Mouse (Mus musculus) bone marrow macrophage, adult 2 months (primary cell): ENCODE data around the gene Nlrp1b. TPM values are rescaled to one million over a fixed set of nuclear protein-coding genes. Genes with fewer than 3 reads are reported as not detected.

Experiments
- H3K27ac ChIP-seq: 2 replicates; pipeline ENCODE4 v1.5.1; 2012; ENCODE audit warnings: low read depth, low read length; ENCODE audit not compliant: insufficient read depth
- H3K4me1 ChIP-seq: 2 replicates; pipeline ENCODE4 v1.6.1; 2012; ENCODE audit warnings: low read length; ENCODE audit not compliant: control insufficient read depth, insufficient read depth
- H3K4me3 ChIP-seq: 2 replicates; pipeline ENCODE4 v1.5.1; 2012; ENCODE audit warnings: mild to moderate bottlenecking, low read length, moderate library complexity; ENCODE audit not compliant: insufficient read depth
- CTCF ChIP-seq: IDR thresholded peaks from 2 replicates; pipeline ENCODE4 v1.5.1; 2012; ENCODE audit warnings: low read depth, mild to moderate bottlenecking, low read length, moderate library complexity
- POLR2A ChIP-seq: IDR thresholded peaks from 2 replicates; pipeline ENCODE4 v1.6.1; 2012; ENCODE audit warnings: mild to moderate bottlenecking, low read depth, low read length, borderline replicate concordance
- polyA plus RNA-seq: library from polyadenylated mRNA; stranded (reverse); fragments of >200 nt; gene quantifications from 2 replicates; pipeline ENCODE4 v1.2.4, GENCODE M21; 2012; ENCODE audit not compliant: missing spikeins, insufficient read depth, insufficient read length

The Nlrp1b gene
- polyA plus RNA-seq, 1 experiment: 53.0 TPM

- H3K4me3 ChIP-seq: peak within 1 kb of the TSS; percentile 54
- H3K27ac ChIP-seq: peak within 1 kb of the TSS; percentile 89
- peaks cover 8% of the 10 kb centered on the region for H3K4me1 ChIP-seq
- TF ChIP-seq CTCF: 0 out of 2 replicates have a peak, but pooled peaks have one; percentile 14
- TF ChIP-seq POLR2A: 0 out of 2 replicates have a peak, but pooled peaks have one; percentile 28
Observed at GRCm38 (mm10) chr11:71144661-71145060, 85.9 kb downstream of the Nlrp1b start, which contains the start of gene Nlrp1a. Nlrp1a (minus strand) TSS chr11:71144704.

GRCm38 (mm10) chr11:71142031-71142430, 88.5 kb downstream of the Nlrp1b start:
- TF ChIP-seq POLR2A (no peak), CTCF (no peak)
- Histone ChIP-seq H3K27ac (no peak overlapping the region), H3K4me1 (peaks cover 8% of the 10 kb centered on the region), H3K4me3 (no peak overlapping the region)

GRCm38 (mm10) chr11:71107128-71107527, 123.4 kb downstream of the Nlrp1b start:
- Histone ChIP-seq H3K27ac (no peak overlapping the region), H3K4me1 (peaks cover 6% of the 10 kb centered on the region), H3K4me3 (no peak overlapping the region)
- TF ChIP-seq POLR2A (no peak), CTCF (no peak)

- Histone ChIP-seq H3K4me3 (no peak overlapping the region), H3K27ac (no peak overlapping the region), H3K4me1 (peaks cover 4% of the 10 kb centered on the region)
- TF ChIP-seq CTCF (no peak), POLR2A (no peak)
Observed at GRCm38 (mm10) chr11:71106261-71107021, 124.1 kb downstream of the Nlrp1b start.

GRCm38 (mm10) chr11:71103931-71104330, 126.6 kb downstream of the Nlrp1b start:
- Histone ChIP-seq H3K4me3 (no peak overlapping the region), H3K27ac (no peak overlapping the region), H3K4me1 (peaks cover 2% of the 10 kb centered on the region; the same call in 1 of the 2 replicates)
- no peak for TF ChIP-seq CTCF
- no peak for TF ChIP-seq POLR2A

Other genes with a start within 250 kb of the Nlrp1b start
- 49.8 and 63.2 TPM in 2 replicates for gene C1qbp, start 247.7 kb downstream of the Nlrp1b start, polyA plus RNA-seq
- 12.6 and 13.2 TPM in 2 replicates for gene Dhx33, start 226.3 kb downstream of the Nlrp1b start, polyA plus RNA-seq
- gene Mis12, start 211.1 kb downstream of the Nlrp1b start, polyA plus RNA-seq: 29.7 and 29.8 TPM in 2 replicates
- gene Derl2, start 210.9 kb downstream of the Nlrp1b start, polyA plus RNA-seq: 81.9 and 90.4 TPM in 2 replicates
- gene 6330403K07Rik, start 197.2 kb downstream of the Nlrp1b start, polyA plus RNA-seq: not detected in 2 replicates
- 4.1 and 5.5 TPM in 2 replicates for gene Nlrp1a, start 86.0 kb downstream of the Nlrp1b start, polyA plus RNA-seq